Mouse (Mus musculus): ENCODE measurements around the gene Inpp1.

Gene Inpp1

DNA sequence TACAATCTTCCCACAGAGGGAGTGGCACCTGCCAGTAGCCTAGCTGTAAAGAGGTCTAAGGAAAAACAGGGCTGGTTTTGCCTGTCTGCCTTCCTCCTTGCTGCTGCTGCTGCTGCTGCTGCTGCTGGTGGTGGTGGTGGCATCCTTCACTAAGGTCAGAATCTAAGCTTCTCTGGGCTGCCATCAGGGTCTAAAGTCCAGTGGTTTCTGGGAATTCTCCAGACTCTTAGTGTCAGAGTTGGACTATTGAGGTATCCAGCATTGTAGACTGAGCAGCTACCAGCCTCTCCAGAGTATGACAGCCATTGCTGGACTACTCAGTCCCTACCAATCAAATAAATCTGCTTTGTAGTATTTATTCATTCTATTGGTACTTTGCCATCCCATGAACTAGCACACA lies 24.8 kb downstream of the Inpp1 start:
- DNase-seq, result peak in 1 of 2 experiments; percentile 51

DNA sequence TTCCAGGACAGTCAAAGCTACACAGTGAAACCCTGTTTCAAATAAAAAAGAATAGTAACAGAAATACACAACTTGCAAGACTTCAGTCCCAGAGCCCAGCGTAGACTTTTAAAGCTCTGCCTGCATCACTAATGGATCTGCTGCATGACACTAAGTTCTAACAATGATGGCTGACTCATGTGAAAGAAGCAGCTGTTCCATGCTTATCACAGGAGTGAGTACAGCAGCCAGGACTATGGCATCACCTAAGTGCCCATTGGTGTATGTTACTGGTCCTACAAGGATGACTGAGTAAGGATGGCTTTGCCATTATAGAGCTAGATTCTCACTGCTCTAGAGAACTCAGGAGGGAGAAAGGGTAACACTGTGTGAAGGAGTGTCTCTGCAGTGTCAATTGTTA lies 30.2 kb downstream of the Inpp1 start:
- no peak for DNase-seq

DNA sequence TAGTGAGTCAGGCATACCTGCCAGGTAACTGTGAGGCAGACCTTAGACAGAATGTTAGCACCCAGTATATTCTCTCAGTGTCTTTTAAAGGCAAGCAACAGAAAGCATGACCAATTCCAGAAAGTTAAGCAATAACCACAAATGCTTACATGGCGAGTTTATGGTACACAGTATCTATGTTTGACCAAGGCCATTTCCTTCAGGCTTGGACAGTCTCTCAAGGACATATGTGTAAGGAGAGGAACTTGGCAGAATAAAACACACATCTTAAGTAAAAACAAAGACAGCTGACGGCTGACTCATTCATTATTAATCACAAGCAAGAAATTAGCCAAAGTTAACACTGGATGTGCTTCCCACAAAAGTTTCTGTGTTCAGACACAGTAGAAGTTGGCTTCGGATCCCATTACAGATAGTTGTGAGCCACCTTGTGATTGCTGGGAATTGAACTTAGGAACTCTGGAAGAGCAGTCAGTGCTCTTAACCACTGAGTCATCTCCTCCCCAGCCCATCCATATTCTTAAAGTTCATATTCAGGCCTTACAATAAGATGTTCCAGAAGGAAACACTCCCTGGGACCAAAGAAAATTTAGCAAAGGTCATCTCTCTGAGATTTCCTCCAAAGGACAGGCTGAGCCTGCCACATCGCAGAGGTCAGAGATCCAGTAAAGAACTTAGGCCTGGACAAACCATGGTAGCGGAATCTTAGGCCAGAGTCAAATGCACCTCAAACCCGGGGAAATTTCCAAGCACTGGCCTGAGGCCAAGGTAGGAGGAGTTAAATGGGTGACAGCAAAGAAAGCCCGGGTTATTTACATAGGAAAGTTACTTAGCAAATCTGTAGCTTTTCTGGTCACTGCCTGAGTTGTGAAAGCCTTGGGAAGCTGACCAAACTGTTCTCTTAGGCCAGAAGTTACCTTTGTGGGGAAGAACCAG lies 52.0 kb downstream of the Inpp1 start:
- DNase-seq, result peak; percentile 12 to 21

DNA sequence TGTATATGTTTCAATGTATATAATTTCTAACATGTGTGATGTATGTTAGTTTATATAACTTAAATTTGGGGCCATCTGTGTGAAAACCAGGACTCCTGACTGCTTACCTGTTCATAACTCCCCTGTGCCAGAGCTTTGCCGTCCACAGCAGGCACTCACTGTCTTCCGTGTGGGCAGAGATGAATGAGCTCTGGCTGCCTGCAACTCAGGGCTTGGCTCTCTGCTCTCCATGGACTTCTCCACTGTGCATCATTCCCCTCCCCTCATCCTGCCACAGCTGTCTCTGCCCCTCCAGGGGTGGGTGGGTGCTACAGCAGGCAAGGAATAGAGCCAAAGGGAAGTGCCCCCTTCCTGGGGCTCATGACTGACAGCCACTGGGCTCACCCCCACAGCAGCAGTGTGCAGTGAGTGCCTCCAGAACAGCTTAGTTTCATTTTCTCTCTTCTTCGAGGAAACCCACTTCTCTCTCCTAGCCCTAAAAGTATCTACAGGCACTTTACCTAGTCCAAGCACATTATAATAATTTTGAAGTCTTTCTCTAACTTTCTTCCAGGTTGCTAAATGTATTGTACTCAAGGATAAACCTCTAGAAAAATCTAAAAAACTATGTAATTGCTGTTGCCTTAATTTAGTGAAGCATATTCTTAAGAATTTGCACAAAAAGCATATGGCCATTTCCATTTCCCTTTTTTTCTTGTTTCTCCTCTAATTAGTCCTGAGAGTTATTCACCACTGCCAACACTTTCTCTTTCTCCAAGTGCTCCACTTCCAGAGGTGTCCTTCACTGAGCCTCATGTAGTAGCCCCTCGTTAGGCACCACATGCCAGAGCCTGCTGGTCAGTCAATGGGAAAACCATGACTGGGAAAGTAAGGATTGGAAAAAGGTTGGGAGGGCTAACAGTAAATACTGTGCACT lies 53.3 kb downstream of the Inpp1 start:
- DNase-seq, result no peak

DNA sequence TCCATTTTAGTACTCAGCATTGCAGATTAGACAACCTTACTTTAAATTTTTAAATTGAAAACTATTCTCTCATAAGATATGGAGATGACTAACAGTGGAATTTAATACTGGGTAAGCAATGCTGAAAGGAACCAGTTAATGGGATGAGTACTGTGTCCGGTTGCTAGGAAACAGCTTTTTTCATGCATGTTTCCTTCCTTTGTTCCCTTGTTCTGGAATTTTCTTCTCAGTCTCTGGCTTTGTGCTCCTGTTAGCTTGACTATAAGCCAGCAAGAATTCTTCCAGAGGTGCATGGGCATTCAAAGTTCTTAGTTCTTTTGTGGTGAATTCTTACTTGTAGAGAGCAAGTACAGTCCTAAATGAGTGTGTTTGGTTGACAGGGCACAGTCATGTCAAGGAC lies 59.3 kb downstream of the Inpp1 start:
- no peak for DNase-seq

DNA sequence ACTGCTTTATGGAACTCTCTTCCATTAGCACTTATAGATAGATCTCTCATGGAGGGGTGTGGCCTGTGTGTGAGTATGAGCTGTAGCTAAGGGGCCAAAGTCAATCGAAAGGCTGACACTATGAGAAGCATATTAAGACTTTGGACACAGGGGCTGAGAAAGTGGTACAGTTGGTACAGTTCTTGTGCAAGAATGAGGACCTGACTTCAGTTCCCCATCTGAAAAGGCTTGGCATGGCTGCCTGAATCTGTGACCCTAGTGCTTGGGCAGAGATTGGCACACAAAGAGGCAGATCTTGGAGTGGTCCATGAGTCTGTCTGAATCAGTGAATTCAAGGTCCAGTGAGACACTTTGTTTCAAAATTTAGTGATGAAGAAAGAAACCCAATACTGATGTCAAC lies 63.2 kb downstream of the Inpp1 start:
- no peak for DNase-seq

DNA sequence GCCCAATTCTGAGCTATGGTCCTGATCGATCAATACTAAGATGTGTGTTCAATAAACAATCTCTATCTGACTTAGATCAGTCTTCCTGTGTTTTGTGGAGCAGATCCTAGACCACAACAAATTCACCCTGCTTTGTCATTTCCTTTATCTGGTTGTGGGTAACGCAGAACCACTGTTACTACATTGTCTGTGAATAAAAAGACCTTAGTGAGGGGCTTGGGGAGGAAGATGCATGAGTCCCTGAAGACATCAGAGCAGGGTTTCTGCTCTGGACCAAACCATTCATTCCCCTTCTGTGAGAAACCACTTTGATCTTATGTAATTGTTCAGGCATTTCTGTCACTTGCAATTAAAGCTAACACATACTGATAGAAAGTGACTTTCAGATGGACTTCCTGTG lies 63.7 kb downstream of the Inpp1 start:
- no peak for DNase-seq

DNA sequence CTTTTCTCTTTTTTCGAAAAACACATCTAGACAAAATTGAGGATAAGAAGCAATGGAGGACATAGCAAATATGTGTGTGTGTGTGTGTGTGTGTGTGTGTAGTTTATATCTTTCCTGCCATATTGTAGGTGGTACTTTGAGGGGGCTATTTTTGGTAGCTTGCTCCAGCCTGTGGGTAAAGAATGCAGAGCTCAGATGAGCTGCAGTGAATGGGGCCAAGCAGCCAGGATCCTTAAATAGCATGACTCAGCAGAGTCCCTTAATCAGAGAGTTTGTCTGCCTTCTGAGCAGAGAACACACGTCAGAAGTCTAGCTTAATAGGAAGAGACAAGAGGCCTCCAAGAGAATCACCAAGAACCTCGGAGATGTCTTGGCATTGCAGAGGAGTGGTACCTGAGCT lies 64.8 kb downstream of the Inpp1 start:
- no peak for DNase-seq

DNA sequence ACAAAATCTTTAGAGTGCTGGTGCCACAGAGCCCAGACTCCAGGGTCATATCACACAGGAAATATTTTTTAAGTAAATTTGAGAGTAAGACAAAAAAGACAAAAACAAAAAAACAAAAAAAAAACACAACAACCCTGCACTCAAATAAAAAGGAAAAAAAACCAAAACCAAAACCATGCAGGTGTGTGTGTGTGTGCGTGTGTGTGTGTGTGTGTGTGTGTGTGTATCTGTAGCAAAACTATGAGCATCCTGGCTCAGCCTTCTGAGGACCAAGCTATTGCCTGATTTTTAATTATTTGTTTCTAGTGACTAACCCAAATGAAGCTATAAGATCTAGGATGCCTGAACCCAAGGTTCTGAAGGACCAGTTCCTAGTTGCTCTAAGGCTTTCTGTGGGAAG lies 65.9 kb downstream of the Inpp1 start:
- no peak for DNase-seq

DNA sequence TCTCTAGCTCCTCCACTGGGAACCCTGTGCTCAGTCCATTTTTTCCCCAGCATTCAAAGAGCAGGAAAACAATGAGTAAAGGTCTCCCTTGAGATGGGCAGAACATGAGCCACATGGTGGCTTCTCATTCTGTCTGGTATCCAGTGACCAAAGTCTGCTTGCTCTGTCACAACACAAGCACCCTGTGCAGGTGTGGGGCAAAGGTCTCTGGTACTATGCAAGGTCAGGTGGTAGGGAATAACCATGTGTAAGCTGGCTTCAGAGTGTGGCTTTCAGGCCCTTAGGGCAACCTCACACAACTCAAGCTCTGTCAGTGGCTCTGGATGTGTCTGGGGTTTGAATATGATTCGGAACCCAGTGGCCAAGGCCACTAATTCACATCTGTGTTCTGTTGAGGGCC lies 67.5 kb downstream of the Inpp1 start:
- DNase-seq, result peak in 1 of 2 experiments; percentile 15

DNA sequence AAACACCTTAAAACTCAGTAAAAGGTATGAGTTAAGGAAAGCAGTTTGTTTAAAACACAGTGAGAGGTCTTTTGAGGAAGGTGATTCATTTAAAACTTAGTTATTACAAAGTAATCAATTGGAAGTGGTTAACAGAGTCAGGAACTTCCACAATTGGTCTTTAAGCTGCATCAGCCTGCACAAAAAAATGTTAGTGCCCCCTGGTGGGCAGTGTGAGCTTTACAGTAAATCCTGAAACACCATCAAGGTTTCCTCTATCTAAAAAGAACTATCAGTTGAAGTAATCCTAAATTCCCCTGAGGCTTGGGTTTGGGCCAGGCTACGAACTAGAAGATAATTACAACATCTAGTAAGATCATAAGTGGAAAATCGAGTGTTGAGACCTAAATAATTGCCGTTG lies 69.2 kb downstream of the Inpp1 start:
- peak in 1 of 2 experiments; percentile 63 for DNase-seq

DNA sequence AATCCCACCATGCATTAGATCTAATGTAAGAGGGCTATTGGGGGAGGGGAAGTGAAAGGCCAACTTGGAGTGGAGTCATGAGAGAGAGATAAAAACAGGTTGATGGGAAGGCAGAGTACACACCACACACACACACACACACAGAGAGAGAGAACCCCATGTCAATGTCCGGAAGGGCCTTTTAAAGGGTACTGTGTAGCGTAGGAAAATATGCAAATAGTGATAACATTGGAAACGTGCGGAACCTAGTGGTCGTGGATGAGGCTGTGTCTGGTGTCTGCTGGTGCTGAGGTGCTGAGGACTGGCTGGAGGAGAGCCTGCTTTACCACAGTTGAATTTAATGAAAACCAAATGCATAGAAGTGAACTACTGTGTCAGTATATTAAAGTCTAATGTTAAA lies 74.9 kb downstream of the Inpp1 start:
- DNase-seq, result no peak
